ENCODE assay signal across 8 mouse cellular contexts in the genomic region with DNA sequence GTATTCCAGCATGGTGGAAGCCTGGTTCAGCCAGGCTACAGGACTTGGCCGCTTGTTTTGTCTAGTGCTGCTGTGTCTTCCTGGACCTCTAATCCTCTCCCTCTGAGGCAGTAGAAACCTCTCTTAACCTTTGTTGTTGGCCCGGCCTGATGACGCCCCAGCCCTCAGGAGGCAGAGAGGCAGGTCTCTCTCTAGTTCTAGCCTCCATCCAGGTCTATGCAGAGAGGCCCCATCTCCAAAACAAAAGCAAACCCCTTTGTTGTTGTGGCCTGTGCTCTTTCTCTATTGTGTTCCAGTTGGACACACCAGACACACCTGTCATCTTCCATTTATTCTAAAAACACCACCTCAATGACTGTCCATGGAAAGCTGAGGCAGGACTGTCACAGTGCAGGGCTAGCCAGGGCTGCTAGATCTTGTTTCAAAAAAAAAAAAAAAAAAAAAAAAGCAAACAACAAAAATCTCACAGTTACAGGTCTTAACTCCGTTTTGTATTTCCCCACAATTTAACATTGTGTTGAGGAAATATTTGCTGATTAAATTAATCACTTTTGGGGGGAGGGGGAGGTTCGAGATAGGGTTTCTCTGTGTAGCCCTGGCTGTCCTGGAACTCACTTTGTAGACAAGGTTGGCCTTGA. TPM values are rescaled to one million over a fixed set of nuclear protein-coding genes. Genes with fewer than 3 reads are reported as not detected.
A peak's percentile ranks its signal among the peaks of the same experiment; 100 is the strongest.
DNase-seq lines count a peak whose midpoint lies in the region; ATAC-seq and TF ChIP-seq lines count a peak whose summit lies in the region.

No protein-coding gene starts in this region.

- no peak for TF ChIP-seq EP300 in heart, adult 2 months (IDR thresholded peaks at IDR 0.05; ENCODE audit: insufficient read depth, low read depth, low read length)

- H3K27me3 ChIP-seq in heart, adult 2 months (ENCODE audit: control insufficient read depth, insufficient read depth, low read length): peaks cover 4% of the 10 kb centered on the region; the same call in 1 of the 2 replicates
- no peaks in the 10 kb centered on the region for H3K27me3 ChIP-seq in E14TG2a.4 (ENCODE audit: insufficient read depth, low read length)
- no peaks in the 10 kb centered on the region for H3K27me3 ChIP-seq in forebrain, embryonic 16.5 days (replicated peaks; ENCODE audit: control insufficient read depth, insufficient read depth, low read length)

- H3K79me2 ChIP-seq in heart, adult 2 months (replicated peaks; ENCODE audit: control insufficient read depth, insufficient read depth, low read length): no peaks in the 10 kb centered on the region
- H3K79me2 ChIP-seq in macrophage (ENCODE audit: inconsistent target): peaks cover 51% of the 10 kb centered on the region

- H3K9me3 ChIP-seq in E14TG2a.4 (ENCODE audit: low read length): no peaks in the 10 kb centered on the region
- no peaks in the 10 kb centered on the region for H3K9me3 ChIP-seq in forebrain, embryonic 16.5 days (ENCODE audit: control insufficient read depth, low read length)

- ATAC-seq in forebrain, embryonic 16.5 days: no peak

- DNase-seq in heart, adult 11 months: peak; percentile 49
- no peak for DNase-seq in heart, adult 2 months
- no peak for DNase-seq in frontal cortex, postnatal 25 days (ENCODE audit: low spot score in 2 of 2)
- no peak for DNase-seq in urinary bladder, postnatal 36 days (ENCODE audit: low spot score in 2 of 2)
- DNase-seq in left cerebral cortex, adult 9 months (ENCODE audit: low spot score in 2 of 2): no peak

- H3K4me2 ChIP-seq in forebrain, embryonic 16.5 days (ENCODE audit: low read length): peak overlapping the region; percentile 64

- no peaks in the 10 kb centered on the region for H3K36me3 ChIP-seq in heart, adult 2 months (ENCODE audit: control insufficient read depth, insufficient read depth, low read length)
- H3K36me3 ChIP-seq in E14TG2a.4 (ENCODE audit: insufficient read depth, low read length) (peaks cover 47% of the 10 kb centered on the region), macrophage (ENCODE audit: inconsistent target) (no peaks in the 10 kb centered on the region)
- H3K36me3 ChIP-seq in forebrain, embryonic 16.5 days (ENCODE audit: control insufficient read depth, insufficient read depth): no peaks in the 10 kb centered on the region

- H3K4me1 ChIP-seq in heart, adult 2 months (ENCODE audit: control insufficient read depth, insufficient read depth, low read length): peaks cover 2% of the 10 kb centered on the region; the same call in 1 of the 2 replicates
- peaks cover 72% of the 10 kb centered on the region for H3K4me1 ChIP-seq in E14TG2a.4 (replicated peaks; ENCODE audit: low read depth, low read length)
- peaks cover 17% of the 10 kb centered on the region for H3K4me1 ChIP-seq in forebrain, embryonic 16.5 days (replicated peaks; ENCODE audit: control insufficient read depth, insufficient read depth, low read length)

- no peak overlapping the region for H3K4me3 ChIP-seq in heart, adult 2 months
- H3K4me3 ChIP-seq in E14TG2a.4 (replicated peaks; ENCODE audit: low read length) (peak overlapping the region; percentile 97), macrophage (ENCODE audit: inconsistent target) (peak overlapping the region; percentile 65)
- H3K4me3 ChIP-seq in forebrain, embryonic 16.5 days (replicated peaks; ENCODE audit: low read length): peak overlapping the region; percentile 59

- no peak overlapping the region for H3K27ac ChIP-seq in heart, adult 2 months
- no peak overlapping the region for H3K27ac ChIP-seq in forebrain, embryonic 16.5 days (ENCODE audit: low read length)
- H3K27ac ChIP-seq in macrophage: no peak overlapping the region

- intact Hi-C loops in heart, adult 2 months (cut with DNase I): loop anchor here (5.0 kb wide), 1 partner anchor 66 kb away; no protein-coding TSS in a partner anchor

- no peak for TF ChIP-seq CTCF in heart, adult 2 months (IDR thresholded peaks at IDR 0.05)
- no peak for TF ChIP-seq CTCF in E14TG2a.4 (conservative IDR thresholded peaks at IDR 0.05; ENCODE audit: low read length)

- no peak overlapping the region for H3K9ac ChIP-seq in heart, adult 2 months (ENCODE audit: low read depth, low read length)
- peak overlapping the region; percentile 32 for H3K9ac ChIP-seq in forebrain, embryonic 16.5 days (replicated peaks; ENCODE audit: low read depth, low read length)

- TF ChIP-seq POLR2A in heart, adult 2 months (IDR thresholded peaks at IDR 0.05; ENCODE audit: insufficient read depth, low read depth, low read length): no peak

- 27% methylated on average over 5 of the region's 5 CpGs for WGBS in heart, adult 2 months
- 9% methylated on average over 5 of the region's 5 CpGs for WGBS in forebrain, embryonic 16.5 days
- 22% methylated on average over 4 of the region's 5 CpGs for WGBS in macrophage (ENCODE audit: missing documents)

RNA-seq across cellular contexts. Expression of gene Ticrr, which starts 1.4 kb away (rescaled TPM):
- under 1 TPM; 0.03 to 0.09 TPM for total RNA-seq in heart, adult 2 months (2021)
- polyA plus RNA-seq in heart, adult 2 months (2012; rRNA removed): 0.20 TPM in 1 of 2 replicates, not detected in the other
- polyA plus RNA-seq in forebrain, embryonic 16.5 days (2015; fragmentation: Nextera tagmentation; extraction: Ambion mirVana): 2.7 and 3.5 TPM in 2 replicates
- 1 to 10 TPM in 17 of 26 experiments, under 1 TPM in 9; 0.08 to 6.3 (median 1.4) TPM for total RNA-seq in macrophage (2018; cell fraction: chromatin; rRNA removed)
- total RNA-seq in macrophage (2018; cell fraction: cytosol; rRNA removed): 1 to 10 TPM in 1 of 26 experiments, under 1 TPM in 25; 0.15 to 1.1 (median 0.58) TPM
- total RNA-seq in macrophage (2018; cell fraction: nucleus; rRNA removed): 10 to 100 TPM in 1 of 26 experiments, 1 to 10 TPM in 7, under 1 TPM in 18; 0.15 to 17.9 (median 0.78) TPM
- polyA plus RNA-seq in macrophage (2018): 0.12 to 2.8 TPM (median 1.6 TPM) in 3 replicates

RNA-seq across cellular contexts. Expression of gene Rhcg, which starts 43.9 kb away (rescaled TPM):
- total RNA-seq in heart, adult 2 months (2021): not detected
- not detected in 2 replicates for polyA plus RNA-seq in heart, adult 2 months (2012; rRNA removed)
- polyA plus RNA-seq in forebrain, embryonic 16.5 days (2015; fragmentation: Nextera tagmentation; extraction: Ambion mirVana): 2.5 and 5.1 TPM in 2 replicates
- not detected for total RNA-seq in macrophage (2018; cell fraction: chromatin; rRNA removed)
- total RNA-seq in macrophage (2018; cell fraction: cytosol; rRNA removed): not detected
- total RNA-seq in macrophage (2018; cell fraction: nucleus; rRNA removed): not detected
- not detected in 3 replicates for polyA plus RNA-seq in macrophage (2018)

RNA-seq across cellular contexts. Expression of gene Kif7, which starts 54.1 kb away (rescaled TPM):
- 1 to 10 TPM; 1.2 to 1.3 TPM for total RNA-seq in heart, adult 2 months (2021)
- 0.80 and 0.94 TPM in 2 replicates for polyA plus RNA-seq in heart, adult 2 months (2012; rRNA removed)
- polyA plus RNA-seq in forebrain, embryonic 16.5 days (2015; fragmentation: Nextera tagmentation; extraction: Ambion mirVana): 2.3 TPM in 2 replicates
- 1 to 10 TPM in 15 of 26 experiments, under 1 TPM in 10, not detected in 1; 0.29 to 5.0 (median 1.1) TPM for total RNA-seq in macrophage (2018; cell fraction: chromatin; rRNA removed)
- under 1 TPM; 0.08 to 0.74 (median 0.29) TPM for total RNA-seq in macrophage (2018; cell fraction: cytosol; rRNA removed)
- total RNA-seq in macrophage (2018; cell fraction: nucleus; rRNA removed): 1 to 10 TPM in 7 of 26 experiments, under 1 TPM in 18, not detected in 1; 0.06 to 4.6 (median 0.51) TPM
- polyA plus RNA-seq in macrophage (2018): 0.44 to 1.3 TPM (median 0.49 TPM) in 3 replicates
